Mouse (Mus musculus): ENCODE results near the gene Pcyt2. TPM values are rescaled to one million over a fixed set of nuclear protein-coding genes. Genes with fewer than 3 reads are reported as not detected.

The Pcyt2 gene
- polyA plus RNA-seq, 1 experiment from 2014 or later = 320 TPM

GRCm38 (mm10) chr11:120581490-120582267 lies 36.1 kb downstream of the Pcyt2 start, which contains the start of gene Arhgdia:
TSS of gene Arhgdia (minus strand) at chr11:120581624.
- H3K4me1 ChIP-seq (replicated peaks; ENCODE audit: control insufficient read depth, insufficient read depth, low read length) = peaks cover 18% of the 10 kb centered on the region; the same call in 1 of the 2 replicates
- peak within 1 kb of the TSS; percentile 99 for H3K27ac ChIP-seq (ENCODE audit: low read depth, low read length)
- no peaks in the 10 kb centered on the region for H3K27me3 ChIP-seq (replicated peaks; ENCODE audit: control insufficient read depth, insufficient read depth, low read length)
- peaks cover 34% of the 10 kb centered on the region for H3K36me3 ChIP-seq (ENCODE audit: control insufficient read depth, insufficient read depth)
- WGBS = 3% methylated on average over 71 of the region's 75 CpGs
- H3K4me2 ChIP-seq (replicated peaks; ENCODE audit: low read depth) = peak within 1 kb of the TSS; percentile 86
- peak; percentile 46 for ATAC-seq
- H3K9ac ChIP-seq (ENCODE audit: low read depth, low read length) = peak within 1 kb of the TSS; percentile 100
- TF ChIP-seq CTCF (IDR thresholded peaks at IDR 0.05; ENCODE audit: low read depth) = peak; percentile 74
- H3K9me3 ChIP-seq (ENCODE audit: control insufficient read depth) = no peaks in the 10 kb centered on the region
- H3K4me3 ChIP-seq (ENCODE audit: low read depth, low read length) = peak within 1 kb of the TSS; percentile 85

- TF ChIP-seq CTCF (IDR thresholded peaks at IDR 0.05; ENCODE audit: low read depth) = no peak
- Histone ChIP-seq H3K27me3 (replicated peaks; ENCODE audit: control insufficient read depth, insufficient read depth, low read length) (no peaks in the 10 kb centered on the region), H3K9me3 (ENCODE audit: control insufficient read depth) (no peaks in the 10 kb centered on the region), H3K4me3 (ENCODE audit: low read depth, low read length) (peak overlapping the region; percentile 85), H3K4me1 (replicated peaks; ENCODE audit: control insufficient read depth, insufficient read depth, low read length) (peaks cover 22% of the 10 kb centered on the region; the same call in 1 of the 2 replicates), H3K9ac (ENCODE audit: low read depth, low read length) (peak overlapping the region; percentile 100), H3K4me2 (replicated peaks; ENCODE audit: low read depth) (peak overlapping the region; percentile 86), H3K27ac (ENCODE audit: low read depth, low read length) (peak overlapping the region; percentile 99), H3K36me3 (ENCODE audit: control insufficient read depth, insufficient read depth) (peaks cover 34% of the 10 kb centered on the region)
- peak; percentile 36 for ATAC-seq
- WGBS = 0% methylated on average over 28 of the region's 44 CpGs
Observed at GRCm38 (mm10) chr11:120580871-120581331, 36.8 kb downstream of the Pcyt2 start.

GRCm38 (mm10) chr11:120580190-120580589 lies 37.5 kb downstream of the Pcyt2 start:
- WGBS = 40% methylated on average over 7 of the region's 7 CpGs
- H3K4me3 ChIP-seq (ENCODE audit: low read depth, low read length) = peak overlapping the region; percentile 85
- no peak for ATAC-seq

GRCm38 (mm10) chr11:120579316-120580107 lies 38.2 kb downstream of the Pcyt2 start:
- Histone ChIP-seq H3K4me1 (replicated peaks; ENCODE audit: control insufficient read depth, insufficient read depth, low read length) (peaks cover 22% of the 10 kb centered on the region; the same call in 1 of the 2 replicates), H3K27me3 (replicated peaks; ENCODE audit: control insufficient read depth, insufficient read depth, low read length) (no peaks in the 10 kb centered on the region), H3K9ac (ENCODE audit: low read depth, low read length) (peak overlapping the region; percentile 100), H3K36me3 (ENCODE audit: control insufficient read depth, insufficient read depth) (peaks cover 27% of the 10 kb centered on the region), H3K4me3 (ENCODE audit: low read depth, low read length) (peak overlapping the region; percentile 85), H3K9me3 (ENCODE audit: control insufficient read depth) (no peaks in the 10 kb centered on the region), H3K27ac (ENCODE audit: low read depth, low read length) (peak overlapping the region; percentile 99), H3K4me2 (replicated peaks; ENCODE audit: low read depth) (peak overlapping the region; percentile 86)
- ATAC-seq = no peak
- TF ChIP-seq CTCF (IDR thresholded peaks at IDR 0.05; ENCODE audit: low read depth) = peak; percentile 87
- WGBS = 54% methylated on average over 15 of the region's 15 CpGs

More at GRCm38 (mm10) chr11:120580190-120580589, 37.5 kb downstream of the Pcyt2 start:
- no peaks in the 10 kb centered on the region for H3K27me3 ChIP-seq (replicated peaks; ENCODE audit: control insufficient read depth, insufficient read depth, low read length)
- peak overlapping the region; percentile 100 for H3K9ac ChIP-seq (ENCODE audit: low read depth, low read length)
- TF ChIP-seq CTCF (IDR thresholded peaks at IDR 0.05; ENCODE audit: low read depth) = no peak
- H3K36me3 ChIP-seq (ENCODE audit: control insufficient read depth, insufficient read depth) = peaks cover 30% of the 10 kb centered on the region
- H3K4me1 ChIP-seq (replicated peaks; ENCODE audit: control insufficient read depth, insufficient read depth, low read length) = peaks cover 22% of the 10 kb centered on the region; the same call in 1 of the 2 replicates
- no peaks in the 10 kb centered on the region for H3K9me3 ChIP-seq (ENCODE audit: control insufficient read depth)
- peak overlapping the region; percentile 86 for H3K4me2 ChIP-seq (replicated peaks; ENCODE audit: low read depth)
- H3K27ac ChIP-seq (ENCODE audit: low read depth, low read length) = peak overlapping the region; percentile 99

GRCm38 (mm10) chr11:120578694-120579243 lies 39.0 kb downstream of the Pcyt2 start:
- Histone ChIP-seq H3K27ac (ENCODE audit: low read depth, low read length) (peak overlapping the region; percentile 99), H3K4me1 (replicated peaks; ENCODE audit: control insufficient read depth, insufficient read depth, low read length) (peaks cover 22% of the 10 kb centered on the region; the same call in 1 of the 2 replicates), H3K4me2 (replicated peaks; ENCODE audit: low read depth) (no peak overlapping the region), H3K9me3 (ENCODE audit: control insufficient read depth) (no peaks in the 10 kb centered on the region), H3K4me3 (ENCODE audit: low read depth, low read length) (no peak overlapping the region), H3K36me3 (ENCODE audit: control insufficient read depth, insufficient read depth) (peaks cover 27% of the 10 kb centered on the region), H3K9ac (ENCODE audit: low read depth, low read length) (no peak overlapping the region), H3K27me3 (replicated peaks; ENCODE audit: control insufficient read depth, insufficient read depth, low read length) (no peaks in the 10 kb centered on the region)
- ATAC-seq = no peak
- WGBS = 79% methylated on average over 11 of the region's 11 CpGs
- no peak for TF ChIP-seq CTCF (IDR thresholded peaks at IDR 0.05; ENCODE audit: low read depth)
